Mouse (Mus musculus): Measurements from ENCODE around the gene Rxfp1.

- TF ChIP-seq POLR2A (IDR thresholded peaks at IDR 0.05; ENCODE audit: extremely low read depth, insufficient read depth, low read length) (no peak), CTCF (IDR thresholded peaks at IDR 0.05; ENCODE audit: low read depth, low read length) (no peak)
Observed at GRCm38 (mm10) chr3:79740351-79740750, 2.7 kb upstream of the Rxfp1 start.
